Mouse (Mus musculus) neural tube, embryonic 13.5 days (tissue): ENCODE measurements at regions not wholly inside any gene's neighbourhood (a gene's known extent, or its start where the extent isn't known, plus 50 kb on each side); places are given as distances from the start of the nearest gene placed in this dataset.

ENCODE experiments used
- ATAC-seq: fragments of 200-750 bp; cut with Nextera tagmentation; 2 replicates; pipeline ENCODE4 v1.8.0; 2017; ENCODE audit warnings: low read depth, mild to moderate bottlenecking, moderate TSS enrichment, moderate library complexity
- H3K27ac ChIP-seq: fragments of 300-500 bp; sonication (generic); replicated peaks from 2 replicates; pipeline ENCODE4 v1.5.1; 2015; ENCODE audit warnings: moderate library complexity, mild to moderate bottlenecking, inconsistent platforms
- H3K27me3 ChIP-seq: fragments of 300-500 bp; sonication (generic); 2 replicates; pipeline ENCODE4 v1.6.1; 2015; ENCODE audit warnings: mild to moderate bottlenecking, inconsistent platforms
- H3K36me3 ChIP-seq: fragments of 300-500 bp; sonication (generic); 2 replicates; pipeline ENCODE4 v1.6.1; 2015; ENCODE audit warnings: mild to moderate bottlenecking, inconsistent platforms
- H3K4me1 ChIP-seq: fragments of 300-500 bp; sonication (generic); replicated peaks from 2 replicates; pipeline ENCODE4 v1.6.1; 2015; ENCODE audit warnings: inconsistent platforms
- H3K4me2 ChIP-seq: fragments of 300-500 bp; sonication (generic); 2 replicates; pipeline ENCODE4 v1.6.1; 2015; ENCODE audit warnings: inconsistent platforms, mild to moderate bottlenecking, moderate library complexity
- H3K4me3 ChIP-seq: fragments of 300-500 bp; sonication (generic); 2 replicates; pipeline ENCODE4 v1.5.1; 2015; ENCODE audit warnings: mild to moderate bottlenecking, inconsistent platforms
- H3K9ac ChIP-seq: fragments of 300-500 bp; sonication (generic); 2 replicates; pipeline ENCODE4 v1.6.1; 2015; ENCODE audit warnings: moderate library complexity, mild to moderate bottlenecking, inconsistent platforms
- H3K9me3 ChIP-seq: fragments of 300-500 bp; sonication (generic); 2 replicates; pipeline ENCODE4 v1.6.1; 2016; ENCODE audit warnings: inconsistent platforms
- WGBS: fragments of 180-500 bp; shearing (Covaris S2); methylation state at CpG from one replicate; pipeline ENCODE4 v1.1.7; 2015; 5-methylcytosine and 5-hydroxymethylcytosine counted together

- 78% methylated on average over 2 of the region's 2 CpGs for WGBS
- H3K9ac ChIP-seq, result no peak overlapping the region
- no peaks in the 10 kb centered on the region for H3K9me3 ChIP-seq
- no peak for ATAC-seq
- H3K4me3 ChIP-seq, result no peak overlapping the region
- no peaks in the 10 kb centered on the region for H3K27me3 ChIP-seq
- H3K27ac ChIP-seq, result no peak overlapping the region
- no peaks in the 10 kb centered on the region for H3K36me3 ChIP-seq
- no peak overlapping the region for H3K4me2 ChIP-seq
- no peaks in the 10 kb centered on the region for H3K4me1 ChIP-seq
Measured at GRCm38 (mm10) chr12:42369029-42369577, 882.9 kb upstream of the Lrrn3 start.

GRCm38 (mm10) chr12:42338996-42339680 lies 852.9 kb upstream of the Lrrn3 start:
- H3K27me3 ChIP-seq, result no peaks in the 10 kb centered on the region
- no peak overlapping the region for H3K4me2 ChIP-seq
- H3K36me3 ChIP-seq, result no peaks in the 10 kb centered on the region
- 83% methylated on average over 3 of the region's 3 CpGs for WGBS
- no peak overlapping the region for H3K9ac ChIP-seq
- H3K4me1 ChIP-seq, result no peaks in the 10 kb centered on the region
- H3K9me3 ChIP-seq, result no peaks in the 10 kb centered on the region
- no peak for ATAC-seq
- H3K4me3 ChIP-seq, result no peak overlapping the region
- no peak overlapping the region for H3K27ac ChIP-seq

GRCm38 (mm10) chr12:42306429-42306828 lies 820.2 kb upstream of the Lrrn3 start:
- Histone ChIP-seq H3K36me3 (no peaks in the 10 kb centered on the region), H3K4me1 (no peaks in the 10 kb centered on the region), H3K9ac (no peak overlapping the region), H3K27ac (no peak overlapping the region), H3K9me3 (no peaks in the 10 kb centered on the region), H3K4me2 (no peak overlapping the region), H3K4me3 (no peak overlapping the region), H3K27me3 (no peaks in the 10 kb centered on the region)
- WGBS, result 88% methylated on average over 6 of the region's 6 CpGs
- no peak for ATAC-seq

GRCm38 (mm10) chr12:42277241-42278032 lies 791.2 kb upstream of the Lrrn3 start:
- Histone ChIP-seq H3K4me3 (no peak overlapping the region), H3K4me1 (no peaks in the 10 kb centered on the region), H3K9me3 (no peaks in the 10 kb centered on the region), H3K27ac (no peak overlapping the region), H3K27me3 (no peaks in the 10 kb centered on the region), H3K4me2 (no peak overlapping the region), H3K9ac (no peak overlapping the region), H3K36me3 (no peaks in the 10 kb centered on the region)
- no peak for ATAC-seq
- WGBS, result 85% methylated on average over 9 of the region's 9 CpGs

- H3K4me1 ChIP-seq, result no peaks in the 10 kb centered on the region
- H3K4me3 ChIP-seq, result no peak overlapping the region
- ATAC-seq, result no peak
- H3K4me2 ChIP-seq, result no peak overlapping the region
- no peaks in the 10 kb centered on the region for H3K36me3 ChIP-seq
- no peak overlapping the region for H3K9ac ChIP-seq
- no peaks in the 10 kb centered on the region for H3K9me3 ChIP-seq
- H3K27me3 ChIP-seq, result no peaks in the 10 kb centered on the region
- H3K27ac ChIP-seq, result no peak overlapping the region
Measured at GRCm38 (mm10) chr12:42250410-42250809, 764.2 kb upstream of the Lrrn3 start.

GRCm38 (mm10) chr12:42229235-42229634 lies 743.0 kb upstream of the Lrrn3 start:
- no peaks in the 10 kb centered on the region for H3K27me3 ChIP-seq
- no peak for ATAC-seq
- no peak overlapping the region for H3K4me2 ChIP-seq
- no peak overlapping the region for H3K27ac ChIP-seq
- no peaks in the 10 kb centered on the region for H3K9me3 ChIP-seq
- no peak overlapping the region for H3K9ac ChIP-seq
- no peak overlapping the region for H3K4me3 ChIP-seq
- no peaks in the 10 kb centered on the region for H3K36me3 ChIP-seq
- H3K4me1 ChIP-seq, result no peaks in the 10 kb centered on the region

GRCm38 (mm10) chr12:42181646-42182045 lies 695.4 kb upstream of the Lrrn3 start:
- no peaks in the 10 kb centered on the region for H3K27me3 ChIP-seq
- H3K4me2 ChIP-seq, result no peak overlapping the region
- no peak for ATAC-seq
- WGBS, result 79% methylated on average over 1 of the region's 1 CpGs
- H3K4me3 ChIP-seq, result no peak overlapping the region
- no peak overlapping the region for H3K27ac ChIP-seq
- no peaks in the 10 kb centered on the region for H3K4me1 ChIP-seq
- H3K36me3 ChIP-seq, result no peaks in the 10 kb centered on the region
- H3K9ac ChIP-seq, result no peak overlapping the region
- H3K9me3 ChIP-seq, result no peaks in the 10 kb centered on the region

GRCm38 (mm10) chr12:42179947-42180669 lies 693.9 kb upstream of the Lrrn3 start:
- Histone ChIP-seq H3K4me2 (no peak overlapping the region), H3K9me3 (no peaks in the 10 kb centered on the region), H3K27ac (no peak overlapping the region), H3K4me1 (no peaks in the 10 kb centered on the region), H3K27me3 (no peaks in the 10 kb centered on the region), H3K36me3 (no peaks in the 10 kb centered on the region), H3K4me3 (no peak overlapping the region), H3K9ac (no peak overlapping the region)
- no peak for ATAC-seq
- 47% methylated on average over 1 of the region's 1 CpGs for WGBS

- Histone ChIP-seq H3K27ac (no peak overlapping the region), H3K4me2 (no peak overlapping the region), H3K4me1 (no peaks in the 10 kb centered on the region), H3K36me3 (no peaks in the 10 kb centered on the region), H3K9ac (no peak overlapping the region), H3K4me3 (no peak overlapping the region), H3K27me3 (no peaks in the 10 kb centered on the region), H3K9me3 (no peaks in the 10 kb centered on the region)
- ATAC-seq, result no peak
- WGBS, result 92% methylated on average over 4 of the region's 4 CpGs
Measured at GRCm38 (mm10) chr12:42147971-42148370, 661.7 kb upstream of the Lrrn3 start.

GRCm38 (mm10) chr12:42138694-42139442 lies 652.6 kb upstream of the Lrrn3 start:
- H3K4me3 ChIP-seq, result no peak overlapping the region
- H3K4me1 ChIP-seq, result peaks cover 16% of the 10 kb centered on the region
- WGBS, result 37% methylated on average over 3 of the region's 3 CpGs
- H3K4me2 ChIP-seq, result no peak overlapping the region
- ATAC-seq, result peak; percentile 89
- H3K27ac ChIP-seq, result 0 out of 2 replicates have a peak overlapping the region, but pooled peaks have one; percentile 52
- no peak overlapping the region for H3K9ac ChIP-seq
- 0 out of 2 replicates have a peak, but pooled peaks cover 4% of the 10 kb centered on the region for H3K9me3 ChIP-seq
- no peaks in the 10 kb centered on the region for H3K36me3 ChIP-seq
- H3K27me3 ChIP-seq, result no peaks in the 10 kb centered on the region

GRCm38 (mm10) chr12:42138177-42138576 lies 651.9 kb upstream of the Lrrn3 start:
- 36% methylated on average over 5 of the region's 5 CpGs for WGBS
- Histone ChIP-seq H3K4me2 (no peak overlapping the region), H3K9ac (no peak overlapping the region), H3K27me3 (no peaks in the 10 kb centered on the region), H3K36me3 (no peaks in the 10 kb centered on the region), H3K4me1 (peaks cover 16% of the 10 kb centered on the region), H3K9me3 (0 out of 2 replicates have a peak, but pooled peaks cover 4% of the 10 kb centered on the region), H3K4me3 (no peak overlapping the region), H3K27ac (peak overlapping the region; percentile 52; the same call in 1 of the 2 replicates)
- ATAC-seq, result 0 out of 2 replicates have a peak, but pooled peaks have one; percentile 63
